Mouse (Mus musculus) gastrocnemius, postnatal 10 days (tissue): ENCODE results near the gene Cdc42bpg. TPM values are rescaled to one million over a fixed set of nuclear protein-coding genes. Genes with fewer than 3 reads are reported as not detected.
"Not testable (repeated sequence)": the region's sequence is repeated elsewhere in the genome, so short reads cannot be mapped to it uniquely, and the experiment has no call there.

Source experiments
- DNase-seq: peaks from one replicate; pipeline ENCODE4 v3.0.0; 2021; ENCODE audit warnings: mixed read lengths
- total RNA-seq, 2 experiments: library from RNA; stranded (reverse); gene quantifications; 2 replicates each; pipeline ENCODE4 v1.2.3; 2021

Cdc42bpg gene
- total RNA-seq, 2 experiments from 2014 or later = 4.2 to 4.5 TPM

GRCm38 (mm10) chr19:6299003-6299402 is 7.3 kb upstream of the Cdc42bpg start:
- no peak for DNase-seq

- DNase-seq = no peak
These were observed 6.6 kb upstream of the Cdc42bpg start for GRCm38 (mm10) chr19:6299450-6300267.

- DNase-seq = no peak
These were observed 5.8 kb upstream of the Cdc42bpg start for GRCm38 (mm10) chr19:6300402-6300841.

- DNase-seq = no peak
These were observed 4.1 kb upstream of the Cdc42bpg start for GRCm38 (mm10) chr19:6302114-6302513.

- no peak for DNase-seq
These were observed 3.7 kb upstream of the Cdc42bpg start for GRCm38 (mm10) chr19:6302522-6302921.

GRCm38 (mm10) chr19:6303831-6304230 is 2.4 kb upstream of the Cdc42bpg start:
- DNase-seq = no peak

- DNase-seq = peak; percentile 94
These were observed 1.3 kb upstream of the Cdc42bpg start for GRCm38 (mm10) chr19:6304787-6305516.

- no peak for DNase-seq
These were observed 640 bp upstream of the Cdc42bpg start for GRCm38 (mm10) chr19:6305517-6306115.

GRCm38 (mm10) chr19:6306586-6306985 is 330 bp downstream of the Cdc42bpg start:
- DNase-seq = peak; percentile 91

GRCm38 (mm10) chr19:6307733-6308531 is 1.7 kb downstream of the Cdc42bpg start:
- DNase-seq = no peak

GRCm38 (mm10) chr19:6310181-6310580 is 3.9 kb downstream of the Cdc42bpg start:
- no peak for DNase-seq

GRCm38 (mm10) chr19:6311783-6312182 is 5.5 kb downstream of the Cdc42bpg start:
- DNase-seq = not testable (repeated sequence)

GRCm38 (mm10) chr19:6313796-6314195 is 7.5 kb downstream of the Cdc42bpg start:
- DNase-seq = no peak

GRCm38 (mm10) chr19:6314513-6314912 is 8.3 kb downstream of the Cdc42bpg start:
- DNase-seq = no peak

GRCm38 (mm10) chr19:6315573-6315972 is 9.3 kb downstream of the Cdc42bpg start:
- DNase-seq = no peak

GRCm38 (mm10) chr19:6318145-6318544 is 11.9 kb downstream of the Cdc42bpg start:
- no peak for DNase-seq

GRCm38 (mm10) chr19:6321358-6321757 is 15.1 kb downstream of the Cdc42bpg start:
- DNase-seq = no peak

- DNase-seq = no peak
These were observed 15.7 kb downstream of the Cdc42bpg start for GRCm38 (mm10) chr19:6321786-6322621.

- no peak for DNase-seq
These were observed 18.5 kb downstream of the Cdc42bpg start for GRCm38 (mm10) chr19:6324751-6325150.

GRCm38 (mm10) chr19:6331178-6331577 is 24.9 kb downstream of the Cdc42bpg start:
- no peak for DNase-seq
